Mouse (Mus musculus) heart, postnatal 0 days (tissue): Measurements from ENCODE around the gene Tmem268. TPM values are rescaled to one million over a fixed set of nuclear protein-coding genes. Genes with fewer than 3 reads are reported as not detected.

Source experiments
- ATAC-seq: fragments of 200-750 bp; cut with Nextera tagmentation; 2 replicates; pipeline ENCODE4 v1.8.0; 2017; ENCODE audit warnings: low read depth, moderate number of reproducible peaks, moderate library complexity; ENCODE audit not compliant: insufficient read depth
- DNase-seq: peaks from one replicate; pipeline ENCODE4 v3.0.0-alpha.2; 2016; ENCODE audit warnings: low spot score
- H3K27ac ChIP-seq: fragments of 300-500 bp; sonication (generic); 2 replicates; pipeline ENCODE4 v1.5.1; 2014; ENCODE audit warnings: low read depth, mild to moderate bottlenecking
- H3K27me3 ChIP-seq: fragments of 300-500 bp; sonication (generic); 2 replicates; pipeline ENCODE4 v1.6.1; 2014; ENCODE audit warnings: low read length, mixed read lengths; ENCODE audit not compliant: control insufficient read depth, insufficient read depth
- H3K36me3 ChIP-seq: fragments of 300-500 bp; sonication (generic); replicated peaks from 2 replicates; pipeline ENCODE4 v1.6.1; 2014; ENCODE audit warnings: low read length, mixed read lengths; ENCODE audit not compliant: control insufficient read depth, insufficient read depth
- H3K4me1 ChIP-seq: fragments of 300-500 bp; sonication (generic); 2 replicates; pipeline ENCODE4 v1.6.1; 2014; ENCODE audit warnings: antibody characterized with exemption; ENCODE audit not compliant: control insufficient read depth, insufficient read depth
- H3K4me2 ChIP-seq: fragments of 300-500 bp; sonication (generic); 2 replicates; pipeline ENCODE4 v1.6.1; 2014; ENCODE audit warnings: low read depth, mild to moderate bottlenecking, low read length, moderate library complexity
- H3K4me3 ChIP-seq: fragments of 300-500 bp; sonication (generic); 2 replicates; pipeline ENCODE4 v1.5.1; 2014; ENCODE audit warnings: low read depth, low read length
- H3K9ac ChIP-seq: fragments of 300-500 bp; sonication (generic); replicated peaks from 2 replicates; pipeline ENCODE4 v1.6.1; 2014; ENCODE audit warnings: low read depth, low read length, mixed read lengths
- H3K9me3 ChIP-seq: fragments of 300-500 bp; sonication (generic); replicated peaks from 2 replicates; pipeline ENCODE4 v1.6.1; 2016; ENCODE audit warnings: low read length; ENCODE audit not compliant: control insufficient read depth
- CTCF ChIP-seq: IDR thresholded peaks from 2 replicates; pipeline ENCODE4 v1.5.1; 2016; ENCODE audit warnings: antibody characterized with exemption, control low read depth, low read depth
- EP300 ChIP-seq: IDR thresholded peaks from 2 replicates; pipeline ENCODE4 v1.6.1; 2016; ENCODE audit warnings: antibody characterized with exemption, low read depth
- WGBS: fragments of 180-500 bp; shearing (Covaris S2); extraction: QIAGEN DNeasy Blood & Tissue Kit; methylation state at CpG from one replicate; pipeline ENCODE4 v1.1.7; 2014; 5-methylcytosine and 5-hydroxymethylcytosine counted together
- polyA plus RNA-seq: library from polyadenylated mRNA; unstranded; fragments of >200 nt; fragmentation: Nextera tagmentation; extraction: Ambion mirVana; gene quantifications from 2 replicates; pipeline ENCODE4 v1.2.1, GENCODE M21; 2015
- total RNA-seq: library from RNA; depleted of rRNA; stranded (reverse); fragments of >200 nt; gene quantifications from 2 replicates; pipeline ENCODE4 v1.2.3, GENCODE M21; 2014; ENCODE audit warnings: low replicate concordance

The Tmem268 gene
- total and polyA plus RNA-seq, 2 experiments from 2014 or later = 4.6 to 5.2 TPM

- Histone ChIP-seq H3K9ac (no peak overlapping the region), H3K9me3 (no peaks in the 10 kb centered on the region), H3K36me3 (peaks cover 27% of the 10 kb centered on the region), H3K4me3 (no peak overlapping the region), H3K4me1 (peaks cover 30% of the 10 kb centered on the region), H3K4me2 (no peak overlapping the region), H3K27ac (peak overlapping the region; percentile 49), H3K27me3 (no peaks in the 10 kb centered on the region)
- TF ChIP-seq EP300 (no peak), CTCF (no peak)
- no peak for ATAC-seq
- DNase-seq = no peak
- 44% methylated on average over 5 of the region's 5 CpGs for WGBS
These were observed 1.9 kb upstream of the Tmem268 start for GRCm38 (mm10) chr4:63556665-63557064.

- no peaks in the 10 kb centered on the region for H3K9me3 ChIP-seq
- H3K27me3 ChIP-seq = no peaks in the 10 kb centered on the region
- H3K36me3 ChIP-seq = peaks cover 20% of the 10 kb centered on the region
- ATAC-seq (no peak), DNase-seq (peak; percentile 20)
- peak overlapping the region; percentile 49 for H3K27ac ChIP-seq
- WGBS = 29% methylated on average over 16 of the region's 16 CpGs
- TF ChIP-seq EP300 (no peak), CTCF (no peak)
- H3K4me2 ChIP-seq = peak overlapping the region; percentile 76
- no peak overlapping the region for H3K9ac ChIP-seq
- no peak overlapping the region for H3K4me3 ChIP-seq
- peaks cover 30% of the 10 kb centered on the region for H3K4me1 ChIP-seq
These were observed 1.2 kb upstream of the Tmem268 start for GRCm38 (mm10) chr4:63557124-63558059.

- no peak for ATAC-seq
- H3K4me2 ChIP-seq = peak overlapping the region; percentile 76
- peak overlapping the region; percentile 76 for H3K9ac ChIP-seq
- H3K36me3 ChIP-seq = peaks cover 5% of the 10 kb centered on the region
- peaks cover 30% of the 10 kb centered on the region for H3K4me1 ChIP-seq
- H3K27me3 ChIP-seq = no peaks in the 10 kb centered on the region
- 52% methylated on average over 9 of the region's 9 CpGs for WGBS
- peak overlapping the region; percentile 73 for H3K4me3 ChIP-seq
- TF ChIP-seq CTCF = no peak
- no peak for TF ChIP-seq EP300
- peak overlapping the region; percentile 71; the same call in 1 of the 2 replicates for H3K27ac ChIP-seq
- DNase-seq = no peak
- H3K9me3 ChIP-seq = no peaks in the 10 kb centered on the region
These were observed 631 bp downstream of the Tmem268 start for GRCm38 (mm10) chr4:63559127-63559697.

GRCm38 (mm10) chr4:63560079-63560478 is 1.5 kb downstream of the Tmem268 start:
- H3K4me1 ChIP-seq = peaks cover 30% of the 10 kb centered on the region
- H3K36me3 ChIP-seq = no peaks in the 10 kb centered on the region; the same call in 1 of the 2 replicates
- peak; percentile 34; the same call in 1 of the 2 replicates for TF ChIP-seq CTCF
- no peak for TF ChIP-seq EP300
- no peaks in the 10 kb centered on the region for H3K9me3 ChIP-seq
- peak; percentile 12 for DNase-seq
- no peaks in the 10 kb centered on the region for H3K27me3 ChIP-seq
- H3K4me2 ChIP-seq = peak overlapping the region; percentile 15; the same call in 1 of the 2 replicates
- ATAC-seq = peak; percentile 9; the same call in 1 of the 2 replicates
- no peak overlapping the region for H3K9ac ChIP-seq
- peak overlapping the region; percentile 2; the same call in 1 of the 2 replicates for H3K27ac ChIP-seq
- no peak overlapping the region for H3K4me3 ChIP-seq
- WGBS = 52% methylated on average over 8 of the region's 8 CpGs

- TF ChIP-seq EP300 (no peak), CTCF (no peak)
- DNase-seq = no peak
- H3K9ac ChIP-seq = no peak overlapping the region
- H3K36me3 ChIP-seq = peaks cover 14% of the 10 kb centered on the region; the same call in 1 of the 2 replicates
- no peak for ATAC-seq
- WGBS = 62% methylated on average over 7 of the region's 7 CpGs
- no peaks in the 10 kb centered on the region for H3K9me3 ChIP-seq
- H3K27ac ChIP-seq = peak overlapping the region; percentile 34; the same call in 1 of the 2 replicates
- no peak overlapping the region; the same call in 1 of the 2 replicates for H3K4me2 ChIP-seq
- peaks cover 26% of the 10 kb centered on the region for H3K4me1 ChIP-seq
- no peak overlapping the region for H3K4me3 ChIP-seq
- no peaks in the 10 kb centered on the region for H3K27me3 ChIP-seq
These were observed 3.5 kb downstream of the Tmem268 start for GRCm38 (mm10) chr4:63561861-63562675.
